Mouse (Mus musculus) frontal cortex, adult 2 months (tissue): Measurements from ENCODE around the gene Pnrc2. TPM values are rescaled to one million over a fixed set of nuclear protein-coding genes. Genes with fewer than 3 reads are reported as not detected.

Experiments
- DNase-seq, 2 experiments: peaks; one replicate each; pipeline ENCODE4 v3.0.0; 2022; ENCODE audit warnings: low spot score in 1 of 2; ENCODE audit errors: extremely low spot score in 1 of 2
- polyA plus RNA-seq: library from polyadenylated mRNA; depleted of rRNA; stranded (reverse); fragments of >200 nt; gene quantifications from 2 replicates; pipeline ENCODE4 v1.2.3, GENCODE M21; 2012

The Pnrc2 gene
- polyA plus RNA-seq, 1 experiment: 68.6 TPM

DNA sequence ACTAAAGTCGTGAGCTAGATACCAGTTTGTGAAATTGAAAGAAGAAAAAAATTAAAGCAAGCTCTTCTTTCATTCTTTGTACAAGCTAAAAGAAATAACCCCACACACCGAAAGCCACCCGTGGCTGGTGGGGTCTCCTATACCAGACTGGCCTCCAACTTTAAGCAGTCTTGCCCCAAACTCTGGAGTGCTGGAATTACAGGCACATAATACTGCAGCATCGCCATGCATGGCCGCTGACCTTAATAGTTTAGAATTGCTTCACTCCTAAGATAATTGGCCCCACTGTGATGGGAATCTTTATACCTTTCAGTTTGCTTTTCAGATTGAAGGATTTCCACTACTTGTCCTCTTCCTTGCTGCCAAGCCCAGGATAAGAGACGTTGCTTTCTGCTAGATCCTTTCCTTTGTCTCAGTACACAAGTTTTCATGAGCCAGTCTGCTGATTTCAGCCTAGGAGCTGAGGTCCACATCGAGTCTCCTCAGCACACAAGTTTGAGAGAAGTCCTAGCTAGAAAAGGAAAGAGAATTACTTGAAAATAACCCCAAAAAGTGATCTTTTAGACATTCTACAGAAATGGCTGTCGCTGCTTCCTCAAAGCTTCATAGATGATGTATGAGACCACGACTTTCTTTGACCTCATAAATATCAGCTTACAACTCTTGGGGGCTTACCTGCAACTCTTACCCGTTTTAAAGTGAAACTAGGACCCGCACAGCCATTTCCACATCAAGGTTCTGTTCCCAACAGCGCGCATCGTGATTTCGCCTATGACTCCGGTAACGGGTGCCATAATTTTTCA, 860 bp downstream of the Pnrc2 start:
- DNase-seq: no peak

GRCm38 (mm10) chr4:135872015-135872414, 1.6 kb downstream of the Pnrc2 start:
- no peak for DNase-seq

GRCm38 (mm10) chr4:135870227-135871023, 3.2 kb downstream of the Pnrc2 start:
- DNase-seq: no peak

- no peak for DNase-seq
These were observed 4.7 kb downstream of the Pnrc2 start for GRCm38 (mm10) chr4:135868996-135869395.

DNA sequence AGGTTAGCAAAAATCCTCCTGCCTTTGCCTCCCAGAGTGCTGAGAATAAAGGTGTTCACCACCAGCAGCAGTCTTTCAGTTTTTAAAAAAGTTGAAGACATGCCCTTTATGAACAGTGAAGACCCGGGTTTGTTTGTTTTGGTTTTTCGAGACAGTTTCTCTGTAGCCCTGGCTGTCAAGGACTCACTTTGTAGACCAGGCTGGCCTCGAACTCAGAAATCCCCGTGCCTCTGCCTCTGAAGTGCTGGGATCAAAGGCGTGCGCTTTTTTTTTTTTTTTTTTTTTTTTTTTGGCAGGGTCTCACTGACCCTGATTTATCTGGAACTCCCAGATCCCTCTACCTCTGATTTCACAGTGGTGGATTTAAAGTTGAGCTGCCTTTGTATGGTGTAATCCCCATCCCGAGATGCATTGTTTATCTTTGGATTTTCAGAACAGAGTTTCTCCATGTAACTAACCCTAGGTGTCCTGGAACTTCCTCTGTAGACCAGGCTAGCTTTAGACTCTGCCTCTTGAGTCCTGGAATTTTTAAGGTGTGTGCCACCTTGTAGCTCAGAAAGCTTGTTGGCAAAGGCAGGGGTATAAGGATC, 16.0 kb downstream of the Pnrc2 start:
- DNase-seq: no peak

- DNase-seq: peak in 1 of 2 experiments; percentile 53
These were observed 17.2 kb downstream of the Pnrc2 start for GRCm38 (mm10) chr4:135856223-135857091.

- peak; percentile 91 to 92 for DNase-seq
These were observed 18.0 kb downstream of the Pnrc2 start, which contains the start of gene Srsf10 for GRCm38 (mm10) chr4:135855536-135856222. TSS of gene Srsf10 (plus strand) at chr4:135855747.

DNA sequence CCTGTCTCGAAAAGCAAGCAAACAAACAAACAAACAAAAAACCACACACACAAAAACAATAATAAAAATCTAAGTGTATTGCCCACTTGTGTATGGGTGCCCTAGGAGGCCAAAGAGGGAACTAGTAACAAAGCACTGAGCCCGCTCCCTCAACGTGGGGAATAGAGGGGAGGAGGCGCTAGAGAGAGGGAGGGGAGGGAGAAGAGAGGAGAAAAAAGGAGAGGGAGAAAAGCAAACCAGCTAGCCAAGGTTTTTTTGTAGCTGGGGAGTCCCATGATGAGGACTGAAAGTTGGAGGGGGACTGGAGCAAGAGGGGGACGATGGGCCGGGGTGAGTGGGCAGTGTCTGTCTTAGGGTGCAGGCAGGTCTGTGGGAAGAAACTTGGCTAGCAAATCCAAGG, 18.6 kb downstream of the Pnrc2 start:
- no peak for DNase-seq

GRCm38 (mm10) chr4:135854630-135855029, 19.0 kb downstream of the Pnrc2 start:
- no peak for DNase-seq

DNA sequence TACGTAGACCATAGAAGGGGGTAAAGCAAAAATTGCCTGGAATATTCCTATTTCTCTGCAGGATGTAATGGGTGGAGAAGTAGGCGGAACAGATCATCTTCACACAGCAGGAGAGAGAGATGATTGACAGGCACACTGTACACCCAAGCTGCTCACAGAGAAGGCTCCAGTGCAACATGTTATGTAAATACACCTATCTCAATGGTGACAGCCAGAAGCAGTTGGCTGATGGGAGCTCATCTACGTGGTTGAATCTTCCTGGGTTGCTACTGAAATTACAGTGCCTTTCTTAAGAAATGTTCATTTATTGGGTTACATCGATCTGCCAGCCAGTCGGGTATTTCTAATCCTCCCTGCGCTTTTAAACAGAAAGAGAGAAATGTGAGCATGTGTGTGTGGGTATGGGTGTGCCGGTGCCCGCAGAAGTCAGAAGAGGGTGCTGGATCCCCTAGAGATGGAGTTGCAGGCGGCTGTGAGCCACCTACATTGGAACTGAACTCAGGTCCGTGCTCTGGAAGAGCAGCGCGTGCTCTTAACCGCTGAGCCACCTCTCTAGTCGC, 19.6 kb downstream of the Pnrc2 start:
- peak in 1 of 2 experiments; percentile 47 for DNase-seq

GRCm38 (mm10) chr4:135851942-135852341, 21.7 kb downstream of the Pnrc2 start:
- DNase-seq: no peak

DNA sequence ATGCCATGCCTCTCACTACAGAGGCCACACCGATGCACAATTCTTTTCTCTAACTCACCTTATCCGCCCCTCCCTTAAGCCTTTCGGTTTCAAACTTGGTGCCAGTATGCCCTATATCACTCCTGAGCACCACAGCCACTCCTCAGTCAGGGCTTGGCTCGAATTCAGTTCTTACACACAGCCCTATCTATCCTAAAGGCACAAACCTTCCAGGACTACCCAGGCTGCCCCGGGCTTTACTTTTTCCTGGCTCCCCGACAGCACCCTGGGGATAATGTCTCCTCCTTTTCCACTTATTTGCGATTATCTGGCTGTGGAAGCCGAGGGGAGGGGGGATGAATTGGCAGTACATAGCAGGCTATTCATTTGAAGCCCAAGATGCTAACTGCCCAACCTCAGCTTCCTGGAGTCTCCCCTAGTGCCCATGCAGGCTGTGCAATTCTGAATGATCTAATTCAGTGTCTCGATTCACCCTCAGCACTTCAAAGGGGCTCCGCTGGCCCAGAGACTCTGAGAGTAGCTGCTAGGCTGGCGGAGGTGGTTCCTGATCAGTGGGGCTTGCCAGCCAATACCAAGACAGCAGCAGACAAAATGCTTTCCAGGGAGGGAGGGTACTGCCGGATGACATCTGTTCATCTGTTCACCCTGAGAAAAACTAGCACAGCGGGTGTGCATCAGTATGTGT, 23.1 kb downstream of the Pnrc2 start:
- DNase-seq: peak in 1 of 2 experiments; percentile 64

- no peak for DNase-seq
These were observed 26.1 kb downstream of the Pnrc2 start for GRCm38 (mm10) chr4:135847581-135847980.

- no peak for DNase-seq
These were observed 29.2 kb downstream of the Pnrc2 start for GRCm38 (mm10) chr4:135844400-135844799.

DNA sequence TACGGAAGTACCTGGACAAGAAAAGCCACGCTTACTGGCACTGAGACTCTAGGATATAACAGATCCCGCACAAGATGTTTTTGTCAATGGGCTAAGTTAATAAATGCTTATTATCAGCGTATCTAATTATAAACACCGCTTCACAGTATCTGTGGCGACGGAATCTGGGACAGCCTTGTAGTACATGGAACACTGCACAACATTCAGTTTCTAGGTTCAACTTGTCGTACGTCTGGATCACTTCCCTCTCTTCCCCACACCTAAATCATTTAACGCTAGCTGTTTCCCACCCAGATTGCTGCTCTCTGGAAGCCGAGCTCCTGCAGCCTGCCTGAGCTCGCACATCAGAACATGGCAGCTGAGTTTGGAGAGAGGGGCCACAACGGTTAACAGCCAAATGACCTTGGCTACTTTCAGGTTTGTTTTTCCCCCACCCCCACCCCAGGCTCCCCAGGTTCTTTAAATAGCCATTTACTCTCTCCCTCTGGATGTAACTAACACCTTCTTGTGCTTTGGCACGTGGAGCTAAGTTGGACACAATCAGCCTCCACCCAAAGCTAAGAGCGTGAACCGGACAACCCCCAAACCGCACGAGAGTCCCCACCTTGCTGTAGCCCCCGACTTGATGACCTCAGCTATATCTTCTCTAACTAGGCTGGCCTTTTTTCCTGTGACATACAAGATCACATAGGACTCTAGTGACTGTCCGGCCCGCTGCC, 34.2 kb downstream of the Pnrc2 start:
- no peak for DNase-seq

- DNase-seq: no peak
These were observed 34.7 kb downstream of the Pnrc2 start for GRCm38 (mm10) chr4:135838925-135839292.

- no peak for DNase-seq
These were observed 39.4 kb downstream of the Pnrc2 start for GRCm38 (mm10) chr4:135834124-135834717.
